Mouse (Mus musculus): Measurements from ENCODE around the gene Dyrk3. TPM values are rescaled to one million over a fixed set of nuclear protein-coding genes. Genes with fewer than 3 reads are reported as not detected.
A peak's percentile ranks its signal among the peaks of the same experiment; 100 is the strongest.

The Dyrk3 gene
- polyA plus RNA-seq, 1 experiment = 0.78 TPM

DNA sequence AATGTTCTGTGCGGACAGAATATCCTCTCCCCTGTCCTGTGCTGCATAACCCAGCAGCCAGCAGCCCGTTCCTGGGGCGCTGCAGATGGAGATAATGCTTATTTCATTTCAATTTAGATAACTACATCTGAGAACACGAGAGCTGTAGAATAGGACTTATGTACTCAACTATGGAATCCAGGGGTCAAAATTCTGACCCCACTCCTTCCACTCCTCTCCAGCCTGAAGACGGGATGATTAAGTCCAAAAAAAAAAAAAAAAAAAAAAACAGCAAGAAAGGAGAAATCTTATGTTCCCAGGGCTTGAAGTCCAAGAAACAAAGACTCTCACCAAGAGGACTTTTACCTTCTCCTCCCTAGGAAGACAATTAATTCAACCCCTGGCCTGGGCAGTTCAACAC is 55.0 kb downstream of the Dyrk3 start:
- WGBS = 97% methylated on average over 5 of the region's 5 CpGs
- TF ChIP-seq POLR2A (IDR thresholded peaks at IDR 0.05; ENCODE audit: control insufficient read depth, extremely low read depth, insufficient read depth, low read length, poor library complexity) (no peak), CTCF (IDR thresholded peaks at IDR 0.05; ENCODE audit: borderline replicate concordance, control insufficient read depth, extremely low read depth, insufficient read depth, low read length, poor library complexity) (no peak)
- no peak overlapping the region for H3K4me3 ChIP-seq (ENCODE audit: control insufficient read depth, insufficient read depth, low read length)
- no peak overlapping the region for H3K27ac ChIP-seq (ENCODE audit: control insufficient read depth, insufficient read depth, low read length)
- no peaks in the 10 kb centered on the region for H3K36me3 ChIP-seq (ENCODE audit: control insufficient read depth, insufficient read depth, low read length)
- H3K27me3 ChIP-seq (ENCODE audit: control insufficient read depth, insufficient read depth, low read length) = no peaks in the 10 kb centered on the region
- peaks cover 31% of the 10 kb centered on the region for H3K4me1 ChIP-seq (replicated peaks; ENCODE audit: control insufficient read depth, insufficient read depth, low read length)
- DNase-seq = no peak

DNA sequence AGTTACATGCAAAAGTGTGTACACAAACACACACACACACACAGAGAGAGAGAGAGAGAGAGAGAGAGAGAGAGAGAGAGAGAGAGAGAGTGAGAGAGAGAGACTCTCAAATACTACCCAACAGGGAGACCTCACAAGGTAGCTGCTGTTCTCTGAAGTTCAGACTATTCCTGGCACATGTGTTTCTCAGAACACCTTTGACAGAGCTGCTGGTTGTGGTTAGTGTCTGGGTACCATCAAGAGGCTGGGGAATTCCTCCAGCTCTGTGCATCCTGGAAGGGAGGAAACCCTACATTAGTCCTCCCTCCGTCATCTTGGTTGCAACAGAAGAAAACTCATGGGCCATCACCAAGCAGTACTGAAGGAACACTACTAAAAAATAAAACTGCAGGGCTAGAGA is 57.5 kb downstream of the Dyrk3 start:
- H3K4me3 ChIP-seq (ENCODE audit: control insufficient read depth, insufficient read depth, low read length) = no peak overlapping the region
- 38% methylated on average over 1 of the region's 1 CpGs for WGBS
- peak; percentile 22 for DNase-seq
- no peak overlapping the region for H3K27ac ChIP-seq (ENCODE audit: control insufficient read depth, insufficient read depth, low read length)
- TF ChIP-seq POLR2A (IDR thresholded peaks at IDR 0.05; ENCODE audit: control insufficient read depth, extremely low read depth, insufficient read depth, low read length, poor library complexity) (no peak), CTCF (IDR thresholded peaks at IDR 0.05; ENCODE audit: borderline replicate concordance, control insufficient read depth, extremely low read depth, insufficient read depth, low read length, poor library complexity) (no peak)
- H3K4me1 ChIP-seq (replicated peaks; ENCODE audit: control insufficient read depth, insufficient read depth, low read length) = peaks cover 32% of the 10 kb centered on the region
- no peaks in the 10 kb centered on the region for H3K27me3 ChIP-seq (ENCODE audit: control insufficient read depth, insufficient read depth, low read length)
- no peaks in the 10 kb centered on the region for H3K36me3 ChIP-seq (ENCODE audit: control insufficient read depth, insufficient read depth, low read length)

DNA sequence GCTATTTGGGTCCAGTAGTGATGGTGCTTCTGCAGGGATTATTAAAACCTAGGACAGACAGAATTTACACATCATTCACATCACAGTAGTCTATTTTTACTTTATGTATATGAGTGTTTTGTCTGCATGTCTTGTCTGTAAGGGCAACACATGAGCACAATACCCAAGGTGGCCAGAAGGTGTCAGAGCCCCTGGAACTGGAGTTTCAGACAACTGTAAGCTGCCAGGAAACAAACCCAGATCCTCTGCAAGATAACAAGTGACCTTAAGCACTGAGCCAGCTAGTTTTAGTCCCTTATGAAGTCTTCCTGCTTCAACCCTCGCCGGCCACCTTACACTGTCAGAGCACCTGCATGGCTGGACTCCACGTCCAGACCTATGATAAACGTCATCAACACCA is 58.4 kb downstream of the Dyrk3 start:
- H3K4me1 ChIP-seq (replicated peaks; ENCODE audit: control insufficient read depth, insufficient read depth, low read length) = peaks cover 35% of the 10 kb centered on the region
- no peaks in the 10 kb centered on the region for H3K27me3 ChIP-seq (ENCODE audit: control insufficient read depth, insufficient read depth, low read length)
- no peak overlapping the region for H3K27ac ChIP-seq (ENCODE audit: control insufficient read depth, insufficient read depth, low read length)
- no peaks in the 10 kb centered on the region for H3K36me3 ChIP-seq (ENCODE audit: control insufficient read depth, insufficient read depth, low read length)
- TF ChIP-seq CTCF (IDR thresholded peaks at IDR 0.05; ENCODE audit: borderline replicate concordance, control insufficient read depth, extremely low read depth, insufficient read depth, low read length, poor library complexity) (no peak), POLR2A (IDR thresholded peaks at IDR 0.05; ENCODE audit: control insufficient read depth, extremely low read depth, insufficient read depth, low read length, poor library complexity) (no peak)
- 29% methylated on average over 4 of the region's 4 CpGs for WGBS
- peak; percentile 46 for DNase-seq
- H3K4me3 ChIP-seq (ENCODE audit: control insufficient read depth, insufficient read depth, low read length) = no peak overlapping the region

DNA sequence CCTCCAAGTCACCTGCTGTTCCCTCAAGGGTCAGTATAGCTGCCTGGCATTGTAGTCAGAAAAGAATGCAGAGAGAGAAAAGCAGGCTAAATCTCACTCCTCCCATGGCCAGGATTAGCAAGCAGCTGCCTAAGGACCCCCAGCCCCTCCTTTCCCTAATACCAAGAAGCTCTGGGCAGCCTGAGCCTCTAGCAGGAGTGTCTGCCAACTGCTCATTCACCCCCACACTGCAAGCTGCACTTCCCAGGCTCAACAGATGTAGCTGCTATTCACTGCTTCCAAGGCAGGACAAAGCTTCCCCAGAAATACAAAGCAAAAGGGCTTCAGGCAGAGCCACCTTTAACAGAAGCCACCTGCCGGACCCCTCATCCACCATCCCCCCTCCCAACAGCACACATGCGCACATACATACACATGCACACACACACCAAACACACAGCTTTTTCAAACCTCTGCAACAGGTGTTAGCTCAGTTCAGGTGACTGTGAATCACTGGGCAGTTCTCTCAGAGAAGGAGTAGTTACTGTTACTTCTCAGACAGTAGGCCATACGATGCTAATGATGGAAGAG is 59.3 kb downstream of the Dyrk3 start:
- Histone ChIP-seq H3K4me1 (replicated peaks; ENCODE audit: control insufficient read depth, insufficient read depth, low read length) (peaks cover 36% of the 10 kb centered on the region), H3K36me3 (ENCODE audit: control insufficient read depth, insufficient read depth, low read length) (no peaks in the 10 kb centered on the region)
- no peak for TF ChIP-seq CTCF (IDR thresholded peaks at IDR 0.05; ENCODE audit: borderline replicate concordance, control insufficient read depth, extremely low read depth, insufficient read depth, low read length, poor library complexity)

More for the DNA sequence above, 59.3 kb downstream of the Dyrk3 start:
- 10% methylated on average over 3 of the region's 3 CpGs for WGBS
- Histone ChIP-seq H3K27ac (ENCODE audit: control insufficient read depth, insufficient read depth, low read length) (peak overlapping the region; percentile 10; the same call in 1 of the 2 replicates), H3K4me3 (ENCODE audit: control insufficient read depth, insufficient read depth, low read length) (no peak overlapping the region), H3K27me3 (ENCODE audit: control insufficient read depth, insufficient read depth, low read length) (no peaks in the 10 kb centered on the region)
- no peak for DNase-seq

Other genes with a start within 250 kb of the Dyrk3 start
- not detected in 2 replicates for gene Il20, start 226.9 kb downstream of the Dyrk3 start, polyA plus RNA-seq (2012; rRNA removed)
- gene Il19, start 198.2 kb downstream of the Dyrk3 start, polyA plus RNA-seq (2012; rRNA removed) = not detected in 2 replicates
- 0.09 and 0.15 TPM in 2 replicates for gene Il10, start 118.5 kb downstream of the Dyrk3 start, polyA plus RNA-seq (2012; rRNA removed)
- 67.2 and 69.6 TPM in 2 replicates for gene Mapkapk2, start 40.5 kb downstream of the Dyrk3 start, polyA plus RNA-seq (2012; rRNA removed)
- 41.3 and 41.9 TPM in 2 replicates for gene Eif2d, start 14.8 kb upstream of the Dyrk3 start, polyA plus RNA-seq (2012; rRNA removed)
- 95.3 and 98.8 TPM in 2 replicates for gene Rassf5, start 106.9 kb upstream of the Dyrk3 start, polyA plus RNA-seq (2012; rRNA removed)
- gene Ikbke, start 141.3 kb upstream of the Dyrk3 start, polyA plus RNA-seq (2012; rRNA removed) = 118 and 129 TPM in 2 replicates